Mouse (Mus musculus) adrenal gland, adult (tissue): ENCODE measurements at regions not wholly inside any gene's neighbourhood (a gene's known extent, or its start where the extent isn't known, plus 50 kb on each side); places are given as distances from the start of the nearest gene placed in this dataset.

Source experiments
- DNase-seq, 2 experiments: peaks; one replicate each; pipeline ENCODE4 v3.0.0; 2022 to 2023; ENCODE audit warnings: low spot score in 1 of 2; ENCODE audit not compliant: inconsistent age in 2 of 2

DNA sequence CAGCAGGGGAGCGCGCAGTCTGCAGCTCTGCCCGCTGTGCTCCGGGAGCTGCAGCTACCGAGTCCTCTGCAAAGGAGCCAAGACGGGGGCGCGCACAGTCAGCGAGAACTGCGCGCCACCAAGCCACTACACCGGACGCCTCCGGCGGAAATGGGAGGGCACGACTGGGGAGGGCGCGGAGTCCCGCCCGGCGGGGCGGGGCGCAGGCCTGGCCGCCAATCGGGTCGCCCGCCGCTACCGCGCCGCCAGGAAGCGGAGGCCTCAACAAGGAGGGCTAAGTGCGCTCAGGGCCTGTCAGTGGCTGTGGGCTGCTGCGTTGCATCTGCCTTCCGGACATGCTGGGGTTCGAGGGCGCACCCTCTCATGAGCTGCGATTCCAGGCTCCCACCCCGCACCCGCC, 481.7 kb upstream of the Ywhaq start:
- peak in 1 of 2 experiments; percentile 5 for DNase-seq
